Mouse (Mus musculus) ES-E14 (cell line): ENCODE data around the gene Xkr8.

Experiments
- CHD2 ChIP-seq: IDR thresholded peaks from 2 replicates; pipeline ENCODE4 v1.6.1; 2014; ENCODE audit warnings: mild to moderate bottlenecking, low read depth, low read length, inconsistent platforms
- HCFC1 ChIP-seq: IDR thresholded peaks from 2 replicates; pipeline ENCODE4 v1.6.1; 2012; ENCODE audit warnings: low read length, inconsistent platforms, borderline replicate concordance; ENCODE audit not compliant: insufficient read depth
- ZC3H11A ChIP-seq: IDR thresholded peaks from 2 replicates; pipeline ENCODE4 v1.6.1; 2012; ENCODE audit warnings: low read depth, mild to moderate bottlenecking, inconsistent platforms, low read length, borderline replicate concordance
- ZNF384 ChIP-seq: IDR thresholded peaks from 2 replicates; pipeline ENCODE4 v1.6.1; 2012; ENCODE audit warnings: low read depth, low read length, inconsistent platforms

DNA sequence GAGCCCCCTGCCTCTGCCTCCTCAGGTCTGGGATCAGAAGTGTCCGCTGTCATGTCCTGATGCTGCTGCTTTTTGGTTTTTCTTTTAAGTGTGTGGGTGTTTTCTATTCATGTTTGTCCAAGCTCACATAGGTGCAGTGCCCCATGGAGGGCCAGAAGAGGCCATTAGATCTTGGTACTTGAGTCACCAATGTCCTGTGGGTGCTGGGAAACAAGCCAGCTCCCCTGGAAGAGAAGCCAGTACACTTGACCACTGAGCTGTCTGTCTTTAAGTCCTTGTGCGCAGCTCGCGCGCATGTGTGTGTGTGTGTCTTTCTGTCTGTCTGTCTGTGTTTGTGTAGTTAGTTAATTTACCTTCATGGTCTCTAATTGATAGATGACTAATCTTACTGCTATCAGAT lies 30.3 kb downstream of the Xkr8 start:
- TF ChIP-seq ZNF384 (no peak), ZC3H11A (no peak), HCFC1 (no peak), CHD2 (no peak)
